Mouse (Mus musculus) lung, postnatal 0 days (tissue): ENCODE results near the gene Cnbp. TPM values are rescaled to one million over a fixed set of nuclear protein-coding genes. Genes with fewer than 3 reads are reported as not detected.

Experiments used
- ATAC-seq: fragments of 200-750 bp; cut with Nextera tagmentation; 2 replicates; pipeline ENCODE4 v1.8.0; 2017; ENCODE audit warnings: moderate library complexity
- DNase-seq: peaks from one replicate; pipeline ENCODE4 v3.0.0-alpha.2; 2016; ENCODE audit warnings: low spot score
- H3K27ac ChIP-seq: fragments of 300-500 bp; sonication (generic); 2 replicates; pipeline ENCODE4 v1.5.1; 2014; ENCODE audit warnings: antibody characterized with exemption, mild to moderate bottlenecking, low read length, mixed read lengths
- H3K27me3 ChIP-seq: fragments of 300-500 bp; sonication (generic); replicated peaks from 2 replicates; pipeline ENCODE4 v1.6.1; 2014; ENCODE audit warnings: low read length, mixed read lengths; ENCODE audit not compliant: insufficient read depth
- H3K36me3 ChIP-seq: fragments of 300-500 bp; sonication (generic); 2 replicates; pipeline ENCODE4 v1.6.1; 2014; ENCODE audit warnings: low read length, mixed read lengths; ENCODE audit not compliant: insufficient read depth
- H3K4me1 ChIP-seq: fragments of 300-500 bp; sonication (generic); 2 replicates; pipeline ENCODE4 v1.6.1; 2014; ENCODE audit warnings: antibody characterized with exemption, low read depth, low read length, mixed read lengths; ENCODE audit not compliant: insufficient read depth
- H3K4me2 ChIP-seq: fragments of 300-500 bp; sonication (generic); replicated peaks from 2 replicates; pipeline ENCODE4 v1.6.1; 2014; ENCODE audit warnings: low read depth, mild to moderate bottlenecking, low read length, moderate library complexity, mixed read lengths
- H3K4me3 ChIP-seq: fragments of 300-500 bp; sonication (generic); 2 replicates; pipeline ENCODE4 v1.5.1; 2014; ENCODE audit warnings: low read depth, low read length
- H3K9ac ChIP-seq: fragments of 300-500 bp; sonication (generic); replicated peaks from 2 replicates; pipeline ENCODE4 v1.6.1; 2014; ENCODE audit warnings: low read depth, mild to moderate bottlenecking
- H3K9me3 ChIP-seq: fragments of 300-500 bp; sonication (generic); 2 replicates; pipeline ENCODE4 v1.6.1; 2016; ENCODE audit warnings: low read length, mixed read lengths
- CTCF ChIP-seq: IDR thresholded peaks from 2 replicates; pipeline ENCODE4 v1.5.1; 2016; ENCODE audit warnings: antibody characterized with exemption, mild to moderate bottlenecking
- EP300 ChIP-seq: IDR thresholded peaks from 2 replicates; pipeline ENCODE4 v1.6.1; 2016; ENCODE audit warnings: antibody characterized with exemption, mild to moderate bottlenecking, control low read depth
- WGBS: fragments of 180-500 bp; shearing (Covaris S2); extraction: QIAGEN DNeasy Blood & Tissue Kit; methylation state at CpG from one replicate; pipeline ENCODE4 v1.1.7; 2014; 5-methylcytosine and 5-hydroxymethylcytosine counted together
- polyA plus RNA-seq: library from polyadenylated mRNA; unstranded; fragments of >200 nt; fragmentation: Nextera tagmentation; extraction: Ambion mirVana; gene quantifications from 2 replicates; pipeline ENCODE4 v1.2.1, GENCODE M21; 2015

Gene Cnbp
- polyA plus RNA-seq, 1 experiment from 2014 or later: 565 TPM

DNA sequence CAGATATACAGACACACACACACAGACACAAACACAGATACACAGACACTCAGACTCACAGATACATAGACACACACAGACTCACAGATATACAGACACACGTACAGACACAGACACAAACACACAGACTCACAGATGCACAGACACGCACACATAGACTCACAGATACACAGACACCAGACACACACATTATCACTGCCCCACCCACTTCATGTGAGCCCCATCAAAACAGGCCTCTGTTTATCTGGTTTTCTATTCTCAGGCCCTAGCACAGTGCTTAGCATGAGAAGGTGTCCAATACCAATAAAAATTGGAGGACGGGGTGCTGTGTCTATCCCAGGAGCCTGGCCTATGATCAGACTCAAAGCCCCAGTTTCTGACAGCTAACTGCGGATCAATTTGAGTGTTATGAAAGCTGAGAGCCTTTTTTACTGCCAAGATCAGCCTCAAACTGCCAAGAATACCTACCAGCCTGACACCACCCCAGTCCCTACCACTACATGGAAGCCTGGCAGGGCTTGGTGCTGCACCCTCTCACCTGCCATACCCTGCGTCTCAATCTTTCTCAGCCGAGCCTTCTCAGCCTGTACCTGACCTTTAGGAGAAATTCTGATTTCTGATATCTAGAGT lies 54.5 kb downstream of the Cnbp start:
- Histone ChIP-seq H3K4me2 (no peak overlapping the region), H3K36me3 (peaks cover 8% of the 10 kb centered on the region; the same call in 1 of the 2 replicates), H3K9ac (no peak overlapping the region), H3K4me1 (no peaks in the 10 kb centered on the region), H3K27me3 (no peaks in the 10 kb centered on the region), H3K9me3 (no peaks in the 10 kb centered on the region), H3K27ac (no peak overlapping the region), H3K4me3 (no peak overlapping the region)
- TF ChIP-seq EP300: no peak
- no peak for TF ChIP-seq CTCF
- 89% methylated on average over 6 of the region's 6 CpGs for WGBS
- no peak for ATAC-seq
- DNase-seq: no peak

DNA sequence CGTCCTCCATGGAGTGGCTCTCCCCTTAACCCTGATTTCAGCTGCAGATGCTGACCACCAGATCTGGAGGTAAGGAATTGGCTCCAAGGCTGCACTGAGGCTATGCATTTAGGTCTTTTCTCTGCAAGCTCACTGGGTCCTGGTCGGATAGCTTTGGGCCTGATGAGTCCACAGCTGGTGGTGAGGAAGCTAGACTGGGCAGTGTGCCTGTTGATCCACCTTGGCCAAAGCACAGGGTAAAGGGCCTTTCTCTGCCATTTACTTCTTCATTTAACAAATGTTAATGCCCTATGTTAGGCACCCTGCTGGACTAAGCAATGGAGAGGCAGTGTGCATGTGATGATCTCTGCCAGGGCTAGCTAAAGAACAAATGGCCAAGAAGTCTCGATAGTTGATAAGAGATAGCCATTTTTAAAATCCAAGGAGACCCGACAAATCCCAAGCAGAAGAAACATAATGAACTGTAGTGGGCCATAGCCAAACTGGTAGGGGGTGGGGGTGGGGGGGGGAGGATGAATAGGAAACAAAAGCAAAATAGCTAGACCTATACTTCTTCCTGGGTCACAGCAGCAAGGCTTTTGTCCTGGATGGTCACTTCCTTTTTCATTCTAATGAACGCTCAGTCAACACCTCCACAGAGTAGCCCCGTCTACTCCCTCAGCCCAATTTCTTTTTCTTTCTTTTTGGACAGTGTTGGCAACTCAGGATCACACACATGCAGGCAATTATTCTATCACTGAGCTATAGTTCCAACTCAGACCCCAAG lies 55.3 kb downstream of the Cnbp start:
- ATAC-seq: no peak

DNA sequence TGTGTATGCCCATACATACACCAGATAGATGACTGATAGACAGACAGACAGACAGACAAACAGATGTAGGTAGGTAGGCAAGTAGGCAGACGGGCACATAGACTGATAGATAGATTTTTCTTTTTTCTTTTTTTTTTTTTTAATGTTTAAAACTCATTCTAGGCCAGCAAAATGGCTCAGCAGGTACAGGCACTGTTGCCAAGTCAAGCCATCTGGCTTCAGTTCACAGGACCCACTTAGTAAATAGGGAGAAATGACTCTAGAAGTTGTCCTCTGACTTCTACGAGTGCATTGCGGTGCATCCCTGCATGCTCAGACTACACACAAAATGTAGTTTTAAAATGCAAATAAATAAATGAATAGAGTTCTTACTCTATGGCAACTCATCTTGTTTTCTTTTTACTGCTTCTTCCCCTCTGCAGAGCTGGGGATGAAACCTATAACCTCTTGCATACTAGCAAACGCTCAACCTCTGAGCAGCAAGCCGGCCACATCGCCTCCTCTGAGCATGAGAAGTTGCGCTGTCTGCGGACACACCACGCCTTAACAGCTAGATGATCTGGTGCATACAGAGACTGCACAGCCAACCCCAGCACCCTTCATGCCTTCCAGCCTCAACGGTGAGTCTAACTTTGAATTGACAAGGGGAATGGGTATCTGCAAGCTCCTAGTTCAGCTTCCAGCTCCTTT lies 56.9 kb downstream of the Cnbp start:
- WGBS: 94% methylated on average over 10 of the region's 10 CpGs
- H3K4me1 ChIP-seq: peaks cover 9% of the 10 kb centered on the region
- no peaks in the 10 kb centered on the region for H3K27me3 ChIP-seq
- H3K9me3 ChIP-seq: no peaks in the 10 kb centered on the region
- no peak for TF ChIP-seq CTCF
- no peak for TF ChIP-seq EP300
- H3K4me2 ChIP-seq: no peak overlapping the region
- ATAC-seq (no peak), DNase-seq (no peak)
- peaks cover 8% of the 10 kb centered on the region; the same call in 1 of the 2 replicates for H3K36me3 ChIP-seq
- H3K4me3 ChIP-seq: no peak overlapping the region
- no peak overlapping the region for H3K27ac ChIP-seq
- H3K9ac ChIP-seq: no peak overlapping the region

More for the DNA sequence above, 55.3 kb downstream of the Cnbp start:
- no peaks in the 10 kb centered on the region for H3K4me1 ChIP-seq
- no peak for TF ChIP-seq EP300
- no peak for TF ChIP-seq CTCF
- no peak overlapping the region for H3K4me3 ChIP-seq
- no peaks in the 10 kb centered on the region for H3K27me3 ChIP-seq
- no peak overlapping the region for H3K27ac ChIP-seq
- no peak overlapping the region for H3K9ac ChIP-seq
- peaks cover 8% of the 10 kb centered on the region; the same call in 1 of the 2 replicates for H3K36me3 ChIP-seq
- 75% methylated on average over 6 of the region's 6 CpGs for WGBS
- DNase-seq: no peak
- H3K4me2 ChIP-seq: no peak overlapping the region
- H3K9me3 ChIP-seq: no peaks in the 10 kb centered on the region

Other genes starting within 250 kb of the Cnbp start
- gene Aplf, start 178.9 kb downstream of the Cnbp start, polyA plus RNA-seq: 8.7 and 10.0 TPM in 2 replicates
- 4.0 and 5.9 TPM in 2 replicates for gene Efcc1, start 120.2 kb downstream of the Cnbp start, polyA plus RNA-seq
- 8.3 and 9.1 TPM in 2 replicates for gene Gp9, start 73.0 kb downstream of the Cnbp start, polyA plus RNA-seq
- 13.5 and 15.1 TPM in 2 replicates for gene Rab43, start 38.9 kb downstream of the Cnbp start, polyA plus RNA-seq
- 0.73 and 0.94 TPM in 2 replicates for gene Gm45140, start 15.3 kb downstream of the Cnbp start, polyA plus RNA-seq
- gene Isy1, start 12.3 kb downstream of the Cnbp start, polyA plus RNA-seq: 21.4 and 24.1 TPM in 2 replicates
- 72.2 and 75.4 TPM in 2 replicates for gene Copg1, start 36.7 kb upstream of the Cnbp start, polyA plus RNA-seq
- gene Hmces, start 62.8 kb upstream of the Cnbp start, polyA plus RNA-seq: 33.5 and 34.5 TPM in 2 replicates
- gene H1fx, start 130.5 kb upstream of the Cnbp start, polyA plus RNA-seq: 9.1 and 11.5 TPM in 2 replicates
- 242 and 253 TPM in 2 replicates for gene Rab7, start 194.2 kb upstream of the Cnbp start, polyA plus RNA-seq
- 209 and 226 TPM in 2 replicates for gene Rpn1, start 233.4 kb upstream of the Cnbp start, polyA plus RNA-seq